Mouse (Mus musculus): ENCODE results near the gene Avp.

DNA sequence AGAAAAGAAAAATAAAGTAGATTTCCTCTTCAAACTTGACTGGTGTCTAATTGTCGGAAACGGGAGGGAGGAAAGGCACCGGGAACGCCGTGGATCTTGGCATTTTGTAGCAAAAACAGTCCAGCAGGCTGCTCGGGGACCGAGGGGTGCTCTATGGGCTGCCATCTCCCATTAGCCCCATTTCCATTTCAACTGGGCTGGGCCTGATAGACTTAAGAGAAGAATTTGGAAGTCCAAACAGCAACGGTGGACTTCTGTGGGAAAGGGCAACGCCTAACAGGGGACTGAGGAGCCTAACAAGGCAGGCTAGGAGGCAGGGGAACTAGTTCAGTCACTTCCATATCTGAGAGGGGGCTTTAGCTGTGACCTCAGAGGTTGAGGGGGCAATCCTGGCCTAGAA is 5.3 kb downstream of the Avp start:
- TF ChIP-seq POLR2A (IDR thresholded peaks at IDR 0.05; ENCODE audit: low read depth, low read length): no peak
- no peak for TF ChIP-seq CTCF (IDR thresholded peaks at IDR 0.05; ENCODE audit: extremely low read depth, insufficient read length, insufficient replicate concordance, low read depth, low read length)

Measured in small intestine, adult 2 months (tissue).